Mouse (Mus musculus) urinary bladder, postnatal 36 days (tissue): ENCODE measurements at regions not wholly inside any gene's neighbourhood (a gene's known extent, or its start where the extent isn't known, plus 50 kb on each side); places are given as distances from the start of the nearest gene placed in this dataset.
A peak's percentile ranks its signal among the peaks of the same experiment; 100 is the strongest.

Experiments
- DNase-seq, 2 experiments: peaks; one replicate each; pipeline ENCODE4 v3.0.0; 2022; ENCODE audit warnings: low spot score in 2 of 2, mixed read lengths in 1 of 2

- no peak for DNase-seq
These were observed 58.8 kb upstream of the Acsl1 start for GRCm38 (mm10) chr8:46411877-46412625.

GRCm38 (mm10) chr8:46413349-46414024 lies 57.4 kb upstream of the Acsl1 start:
- DNase-seq = no peak

- peak in 1 of 2 experiments; percentile 42 for DNase-seq
These were observed 56.0 kb upstream of the Acsl1 start for GRCm38 (mm10) chr8:46414874-46415273.

GRCm38 (mm10) chr8:46419402-46419801 lies 51.4 kb upstream of the Acsl1 start:
- no peak for DNase-seq

- DNase-seq = no peak
These were observed 50.4 kb upstream of the Acsl1 start for GRCm38 (mm10) chr8:46420476-46420875.
